Mouse (Mus musculus) mature B cell (primary cell): ENCODE results near the gene Neurod4.
"Not testable (repeated sequence)": the region's sequence is repeated elsewhere in the genome, so short reads cannot be mapped to it uniquely, and the experiment has no call there.

Experiments used
- in situ Hi-C: fragments of 300-500 bp; cut with MboI; formaldehyde crosslinking; loops from 2 replicates; pipeline ENCODE4 v1.14.3; 2019

Gene Neurod4

GRCm38 (mm10) chr10:130280066-130280465 is at the start of gene Neurod4:
Gene Neurod4, minus strand, starts transcription at chr10:130280240.
- in situ Hi-C loops = no loop called here

- in situ Hi-C loops = no loop called here
Observed at GRCm38 (mm10) chr10:130324243-130324642, 44.2 kb upstream of the Neurod4 start.

GRCm38 (mm10) chr10:130322637-130323036 is 42.6 kb upstream of the Neurod4 start, which contains the start of gene Tespa1:
Gene Tespa1, plus strand, starts transcription at chr10:130322870.
- in situ Hi-C loops = no loop called here

GRCm38 (mm10) chr10:130322062-130322461 is 42.0 kb upstream of the Neurod4 start:
- in situ Hi-C loops = no loop called here

GRCm38 (mm10) chr10:130320715-130321114 is 40.7 kb upstream of the Neurod4 start:
- in situ Hi-C loops = no loop called here

- in situ Hi-C loops = loop anchor here (10.0 kb wide), 1 partner anchor 46 kb away; no protein-coding TSS in a partner anchor
Observed at GRCm38 (mm10) chr10:130318720-130319119, 38.7 kb upstream of the Neurod4 start.

- in situ Hi-C loops = loop anchor here (10.0 kb wide), 1 partner anchor 49 kb away; no protein-coding TSS in a partner anchor
Observed at GRCm38 (mm10) chr10:130315846-130316245, 35.8 kb upstream of the Neurod4 start.

- in situ Hi-C loops = loop anchor here (10.0 kb wide), 1 partner anchor 51 kb away; no protein-coding TSS in a partner anchor
Observed at GRCm38 (mm10) chr10:130314110-130314829, 34.2 kb upstream of the Neurod4 start.

GRCm38 (mm10) chr10:130313531-130313930 is 33.5 kb upstream of the Neurod4 start:
- in situ Hi-C loops = loop anchor here (10.0 kb wide), 1 partner anchor 51 kb away; no protein-coding TSS in a partner anchor

GRCm38 (mm10) chr10:130311534-130312227 is 31.6 kb upstream of the Neurod4 start:
- in situ Hi-C loops = loop anchor here (10.0 kb wide), 1 partner anchor 53 kb away; no protein-coding TSS in a partner anchor

- in situ Hi-C loops = not testable (repeated sequence)
Observed at GRCm38 (mm10) chr10:130304138-130304537, 24.1 kb upstream of the Neurod4 start.

GRCm38 (mm10) chr10:130298748-130299147 is 18.7 kb upstream of the Neurod4 start:
- in situ Hi-C loops = loop anchor here (5.0 kb wide), 1 partner anchor 71 kb away; no protein-coding TSS in a partner anchor

- in situ Hi-C loops = no loop called here
Observed at GRCm38 (mm10) chr10:130293741-130294408, 13.8 kb upstream of the Neurod4 start.

- in situ Hi-C loops = no loop called here
Observed at GRCm38 (mm10) chr10:130288007-130288406, 8.0 kb upstream of the Neurod4 start.

GRCm38 (mm10) chr10:130287201-130287600 is 7.2 kb upstream of the Neurod4 start:
- in situ Hi-C loops = no loop called here

- in situ Hi-C loops = no loop called here
Observed at GRCm38 (mm10) chr10:130281982-130282449, 2.0 kb upstream of the Neurod4 start.

GRCm38 (mm10) chr10:130276496-130276895 is 3.5 kb downstream of the Neurod4 start:
- in situ Hi-C loops = no loop called here

GRCm38 (mm10) chr10:130275759-130276158 is 4.3 kb downstream of the Neurod4 start:
- in situ Hi-C loops = no loop called here

- in situ Hi-C loops = no loop called here
Observed at GRCm38 (mm10) chr10:130263203-130263602, 16.8 kb downstream of the Neurod4 start.

GRCm38 (mm10) chr10:130259483-130259882 is 20.6 kb downstream of the Neurod4 start:
- in situ Hi-C loops = no loop called here

GRCm38 (mm10) chr10:130244271-130244670 is 35.8 kb downstream of the Neurod4 start:
- in situ Hi-C loops = no loop called here
